Mouse (Mus musculus): ENCODE results near the gene Arhgap24. TPM values are rescaled to one million over a fixed set of nuclear protein-coding genes. Genes with fewer than 3 reads are reported as not detected.
"Not testable (repeated sequence)": the region's sequence is repeated elsewhere in the genome, so short reads cannot be mapped to it uniquely, and the experiment has no call there.

Arhgap24 gene
- polyA plus RNA-seq, 1 experiment from 2014 or later, result 51.1 TPM

DNA sequence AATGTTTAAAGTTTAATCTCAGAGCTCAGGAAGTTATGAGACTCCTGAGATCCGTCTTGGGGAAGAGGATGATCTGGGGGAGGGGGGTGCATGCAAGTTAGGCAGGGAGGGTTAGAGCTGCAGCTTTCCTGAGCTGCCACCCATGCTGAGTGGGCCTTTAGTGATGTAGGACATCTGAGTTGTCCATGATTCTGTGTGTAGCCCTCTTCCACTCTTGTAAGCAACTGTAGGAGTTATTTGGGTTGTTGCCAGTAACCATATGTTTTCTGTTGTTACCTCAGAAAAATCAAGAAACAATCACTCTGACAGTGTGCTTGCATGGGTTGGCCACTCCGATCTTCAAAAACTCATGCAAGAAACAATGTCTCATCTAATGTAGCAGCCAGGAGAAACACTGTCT is 370.6 kb downstream of the Arhgap24 start:
- peaks cover 5% of the 10 kb centered on the region; the same call in 1 of the 2 replicates for H3K4me1 ChIP-seq (ENCODE audit: control insufficient read depth, insufficient read depth, low read length)
- no peak overlapping the region for H3K27ac ChIP-seq (ENCODE audit: low read depth, low read length)
- no peak overlapping the region for H3K9ac ChIP-seq (ENCODE audit: low read depth, low read length)
- ATAC-seq (ENCODE audit: low FRiP score, low TSS enrichment), result no peak
- no peak overlapping the region for H3K4me3 ChIP-seq (ENCODE audit: low read length)
- H3K27me3 ChIP-seq (ENCODE audit: control insufficient read depth, insufficient read depth, low read length), result no peaks in the 10 kb centered on the region
- H3K9me3 ChIP-seq (ENCODE audit: control insufficient read depth, low read length), result no peaks in the 10 kb centered on the region
- H3K36me3 ChIP-seq (ENCODE audit: control insufficient read depth, insufficient read depth, low read length), result no peaks in the 10 kb centered on the region
- no peak overlapping the region for H3K4me2 ChIP-seq (replicated peaks; ENCODE audit: low read depth, low read length)
- 69% methylated on average over 2 of the region's 2 CpGs for WGBS

- peaks cover 3% of the 10 kb centered on the region; the same call in 1 of the 2 replicates for H3K4me1 ChIP-seq (ENCODE audit: control insufficient read depth, insufficient read depth, low read length)
- no peak overlapping the region for H3K27ac ChIP-seq (ENCODE audit: low read depth, low read length)
- H3K9me3 ChIP-seq (ENCODE audit: control insufficient read depth, low read length), result no peaks in the 10 kb centered on the region
- no peaks in the 10 kb centered on the region for H3K27me3 ChIP-seq (ENCODE audit: control insufficient read depth, insufficient read depth, low read length)
- H3K4me3 ChIP-seq (ENCODE audit: low read length), result no peak overlapping the region
- 68% methylated on average over 1 of the region's 1 CpGs for WGBS
- no peaks in the 10 kb centered on the region for H3K36me3 ChIP-seq (ENCODE audit: control insufficient read depth, insufficient read depth, low read length)
- H3K9ac ChIP-seq (ENCODE audit: low read depth, low read length), result no peak overlapping the region
- H3K4me2 ChIP-seq (replicated peaks; ENCODE audit: low read depth, low read length), result no peak overlapping the region
- no peak for ATAC-seq (ENCODE audit: low FRiP score, low TSS enrichment)
Measured at GRCm38 (mm10) chr5:102853750-102854149, 372.6 kb downstream of the Arhgap24 start.

DNA sequence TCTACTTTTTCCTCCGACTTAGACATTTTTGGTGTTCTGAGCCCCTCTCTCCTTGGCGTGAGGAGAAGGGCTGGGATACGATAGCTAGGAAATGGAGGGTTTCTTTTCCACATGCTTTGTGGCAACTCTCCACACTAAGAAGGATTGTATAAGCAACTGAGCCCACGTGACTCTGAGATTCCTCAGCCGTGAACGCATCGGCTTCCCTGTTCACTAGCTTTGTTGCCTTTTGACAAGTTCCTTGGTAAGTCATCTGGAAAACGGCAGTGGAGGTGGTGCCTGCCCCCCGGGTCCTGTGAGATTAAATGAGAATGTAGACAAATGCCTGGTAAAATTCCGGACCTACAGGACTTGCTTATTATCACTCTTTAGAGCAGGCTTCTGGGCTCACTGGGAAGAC is 374.6 kb downstream of the Arhgap24 start:
- ATAC-seq (ENCODE audit: low FRiP score, low TSS enrichment), result peak; percentile 77; the same call in 1 of the 2 replicates
- 37% methylated on average over 10 of the region's 10 CpGs for WGBS
- no peak overlapping the region; the same call in 1 of the 2 replicates for H3K4me2 ChIP-seq (replicated peaks; ENCODE audit: low read depth, low read length)

GRCm38 (mm10) chr5:102858047-102858446 is 376.9 kb downstream of the Arhgap24 start:
- Histone ChIP-seq H3K4me1 (ENCODE audit: control insufficient read depth, insufficient read depth, low read length) (peaks cover 3% of the 10 kb centered on the region; the same call in 1 of the 2 replicates), H3K27ac (ENCODE audit: low read depth, low read length) (no peak overlapping the region), H3K9ac (ENCODE audit: low read depth, low read length) (no peak overlapping the region), H3K4me2 (replicated peaks; ENCODE audit: low read depth, low read length) (no peak overlapping the region), H3K9me3 (ENCODE audit: control insufficient read depth, low read length) (no peaks in the 10 kb centered on the region), H3K4me3 (ENCODE audit: low read length) (no peak overlapping the region), H3K36me3 (ENCODE audit: control insufficient read depth, insufficient read depth, low read length) (peaks cover 4% of the 10 kb centered on the region; the same call in 1 of the 2 replicates), H3K27me3 (ENCODE audit: control insufficient read depth, insufficient read depth, low read length) (no peaks in the 10 kb centered on the region)
- ATAC-seq (ENCODE audit: low FRiP score, low TSS enrichment), result no peak

More for the DNA sequence above, 374.6 kb downstream of the Arhgap24 start:
- Histone ChIP-seq H3K36me3 (ENCODE audit: control insufficient read depth, insufficient read depth, low read length) (peaks cover 4% of the 10 kb centered on the region; the same call in 1 of the 2 replicates), H3K27me3 (ENCODE audit: control insufficient read depth, insufficient read depth, low read length) (no peaks in the 10 kb centered on the region), H3K4me1 (ENCODE audit: control insufficient read depth, insufficient read depth, low read length) (peaks cover 3% of the 10 kb centered on the region; the same call in 1 of the 2 replicates), H3K9ac (ENCODE audit: low read depth, low read length) (no peak overlapping the region), H3K27ac (ENCODE audit: low read depth, low read length) (no peak overlapping the region), H3K9me3 (ENCODE audit: control insufficient read depth, low read length) (no peaks in the 10 kb centered on the region), H3K4me3 (ENCODE audit: low read length) (no peak overlapping the region)

DNA sequence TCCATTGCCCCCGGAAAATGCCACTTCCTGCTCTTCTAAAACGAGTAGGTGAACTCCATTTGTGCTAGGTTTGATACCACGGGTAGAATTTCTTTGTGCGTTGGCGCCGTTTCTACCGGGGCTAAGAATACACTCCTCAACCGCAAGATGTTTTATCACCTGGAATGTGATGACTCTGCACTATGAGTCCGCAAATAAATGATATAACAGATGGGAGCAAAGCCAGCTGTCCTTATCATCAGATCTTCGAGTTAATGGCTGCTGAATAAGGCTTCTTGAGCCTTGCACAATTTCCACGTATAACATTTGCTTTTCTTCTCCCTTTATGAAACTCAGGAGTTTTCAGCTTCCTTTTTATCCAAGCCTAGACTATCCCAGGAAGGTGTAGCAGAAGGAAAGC is 378.6 kb downstream of the Arhgap24 start:
- Histone ChIP-seq H3K4me2 (replicated peaks; ENCODE audit: low read depth, low read length) (no peak overlapping the region), H3K9me3 (ENCODE audit: control insufficient read depth, low read length) (no peaks in the 10 kb centered on the region), H3K27me3 (ENCODE audit: control insufficient read depth, insufficient read depth, low read length) (no peaks in the 10 kb centered on the region), H3K36me3 (ENCODE audit: control insufficient read depth, insufficient read depth, low read length) (peaks cover 4% of the 10 kb centered on the region; the same call in 1 of the 2 replicates), H3K4me3 (ENCODE audit: low read length) (no peak overlapping the region), H3K4me1 (ENCODE audit: control insufficient read depth, insufficient read depth, low read length) (peaks cover 3% of the 10 kb centered on the region; the same call in 1 of the 2 replicates), H3K27ac (ENCODE audit: low read depth, low read length) (no peak overlapping the region), H3K9ac (ENCODE audit: low read depth, low read length) (no peak overlapping the region)
- WGBS, result 72% methylated on average over 11 of the region's 11 CpGs
- no peak for ATAC-seq (ENCODE audit: low FRiP score, low TSS enrichment)

GRCm38 (mm10) chr5:102868196-102868595 is 387.0 kb downstream of the Arhgap24 start:
- Histone ChIP-seq H3K4me3 (ENCODE audit: low read length) (no peak overlapping the region), H3K4me1 (ENCODE audit: control insufficient read depth, insufficient read depth, low read length) (no peaks in the 10 kb centered on the region), H3K9ac (ENCODE audit: low read depth, low read length) (no peak overlapping the region), H3K36me3 (ENCODE audit: control insufficient read depth, insufficient read depth, low read length) (no peaks in the 10 kb centered on the region), H3K27me3 (ENCODE audit: control insufficient read depth, insufficient read depth, low read length) (no peaks in the 10 kb centered on the region), H3K9me3 (ENCODE audit: control insufficient read depth, low read length) (no peaks in the 10 kb centered on the region), H3K27ac (ENCODE audit: low read depth, low read length) (no peak overlapping the region), H3K4me2 (replicated peaks; ENCODE audit: low read depth, low read length) (no peak overlapping the region)
- no peak for ATAC-seq (ENCODE audit: low FRiP score, low TSS enrichment)
- 43% methylated on average over 5 of the region's 5 CpGs for WGBS

DNA sequence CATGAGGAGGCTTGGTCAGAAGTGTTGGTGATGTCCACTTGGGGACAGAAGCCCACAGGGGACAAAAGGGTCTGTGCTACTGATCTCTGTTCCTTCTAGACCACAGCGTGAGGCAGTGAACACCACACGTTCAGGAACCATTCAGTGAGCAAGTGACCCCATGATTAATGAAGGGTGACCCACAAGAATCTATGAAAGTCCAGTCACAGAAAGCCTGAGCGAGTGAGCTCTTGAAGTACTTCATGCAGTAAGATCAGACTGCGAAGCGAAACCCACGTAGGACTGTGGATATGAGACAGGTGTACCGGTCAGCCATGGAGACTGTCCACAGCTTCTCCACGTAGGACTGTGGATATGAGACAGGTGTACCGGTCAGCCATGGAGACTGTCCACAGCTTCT is 391.8 kb downstream of the Arhgap24 start:
- not testable (repeated sequence) for H3K9me3 ChIP-seq (ENCODE audit: control insufficient read depth, low read length); H3K4me2 ChIP-seq (replicated peaks; ENCODE audit: low read depth, low read length); H3K4me3 ChIP-seq (ENCODE audit: low read length); H3K27ac ChIP-seq (ENCODE audit: low read depth, low read length); H3K4me1 ChIP-seq (ENCODE audit: control insufficient read depth, insufficient read depth, low read length); H3K36me3 ChIP-seq (ENCODE audit: control insufficient read depth, insufficient read depth, low read length); H3K9ac ChIP-seq (ENCODE audit: low read depth, low read length); ATAC-seq (ENCODE audit: low FRiP score, low TSS enrichment); H3K27me3 ChIP-seq (ENCODE audit: control insufficient read depth, insufficient read depth, low read length)
- 69% methylated on average over 9 of the region's 9 CpGs for WGBS

- peak; percentile 78 for ATAC-seq (ENCODE audit: low FRiP score, low TSS enrichment)
- Histone ChIP-seq H3K4me3 (ENCODE audit: low read length) (no peak overlapping the region), H3K4me1 (ENCODE audit: control insufficient read depth, insufficient read depth, low read length) (no peaks in the 10 kb centered on the region), H3K4me2 (replicated peaks; ENCODE audit: low read depth, low read length) (no peak overlapping the region), H3K27me3 (ENCODE audit: control insufficient read depth, insufficient read depth, low read length) (no peaks in the 10 kb centered on the region), H3K9me3 (ENCODE audit: control insufficient read depth, low read length) (no peaks in the 10 kb centered on the region), H3K27ac (ENCODE audit: low read depth, low read length) (no peak overlapping the region), H3K9ac (ENCODE audit: low read depth, low read length) (no peak overlapping the region), H3K36me3 (ENCODE audit: control insufficient read depth, insufficient read depth, low read length) (peaks cover 8% of the 10 kb centered on the region; the same call in 1 of the 2 replicates)
- WGBS, result 48% methylated on average over 11 of the region's 11 CpGs
Measured at GRCm38 (mm10) chr5:102874605-102875298, 393.6 kb downstream of the Arhgap24 start.

DNA sequence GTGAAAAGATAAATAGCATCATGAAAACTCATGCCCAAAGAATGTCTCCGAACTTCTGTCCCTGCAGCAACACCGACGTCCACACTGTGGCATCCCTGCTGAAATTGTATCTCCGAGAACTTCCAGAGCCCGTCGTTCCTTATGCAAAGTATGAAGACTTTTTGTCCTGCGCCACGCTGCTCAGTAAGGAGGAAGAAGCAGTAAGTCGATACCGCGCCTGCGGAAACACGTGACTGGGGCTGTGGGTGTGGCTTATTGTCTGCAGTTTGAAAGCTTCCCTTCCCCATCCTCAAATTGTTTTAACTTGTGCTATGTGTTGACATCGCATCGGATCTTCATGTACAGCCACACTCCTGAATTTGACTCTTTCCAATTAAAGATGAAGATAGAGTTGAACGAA is 394.4 kb downstream of the Arhgap24 start:
- H3K9me3 ChIP-seq (ENCODE audit: control insufficient read depth, low read length), result no peaks in the 10 kb centered on the region
- no peaks in the 10 kb centered on the region for H3K27me3 ChIP-seq (ENCODE audit: control insufficient read depth, insufficient read depth, low read length)
- ATAC-seq (ENCODE audit: low FRiP score, low TSS enrichment), result no peak
- H3K4me1 ChIP-seq (ENCODE audit: control insufficient read depth, insufficient read depth, low read length), result no peaks in the 10 kb centered on the region
- no peak overlapping the region for H3K4me2 ChIP-seq (replicated peaks; ENCODE audit: low read depth, low read length)
- H3K4me3 ChIP-seq (ENCODE audit: low read length), result no peak overlapping the region
- no peak overlapping the region for H3K27ac ChIP-seq (ENCODE audit: low read depth, low read length)
- peaks cover 10% of the 10 kb centered on the region; the same call in 1 of the 2 replicates for H3K36me3 ChIP-seq (ENCODE audit: control insufficient read depth, insufficient read depth, low read length)
- no peak overlapping the region for H3K9ac ChIP-seq (ENCODE audit: low read depth, low read length)
- 71% methylated on average over 16 of the region's 16 CpGs for WGBS
